Mouse (Mus musculus): ENCODE data around the gene Olfr259.

Olfr259 gene

DNA sequence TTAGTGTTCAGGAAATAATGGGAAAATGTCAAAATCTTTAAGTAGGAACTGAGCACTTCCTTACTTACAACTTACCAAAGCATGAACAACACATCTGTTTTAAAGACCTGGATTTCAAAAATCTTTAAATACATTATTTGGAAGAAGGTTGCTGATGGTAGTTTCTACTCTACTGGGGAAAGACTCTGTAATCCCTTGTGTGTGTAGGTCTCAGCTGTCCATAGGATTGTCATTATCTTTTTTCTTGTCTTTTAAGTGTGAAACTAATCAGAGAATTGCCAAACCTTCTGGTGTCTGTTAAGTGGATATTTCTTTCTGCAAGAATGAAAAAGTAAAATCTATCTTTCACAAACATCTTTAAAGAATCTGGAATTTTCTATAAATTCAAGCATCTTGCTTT, at the start of gene Olfr259:
TSS of gene Olfr259 (minus strand) at position 101 of the 400 bp plus-strand sequence.
- DNase-seq = no peak

DNA sequence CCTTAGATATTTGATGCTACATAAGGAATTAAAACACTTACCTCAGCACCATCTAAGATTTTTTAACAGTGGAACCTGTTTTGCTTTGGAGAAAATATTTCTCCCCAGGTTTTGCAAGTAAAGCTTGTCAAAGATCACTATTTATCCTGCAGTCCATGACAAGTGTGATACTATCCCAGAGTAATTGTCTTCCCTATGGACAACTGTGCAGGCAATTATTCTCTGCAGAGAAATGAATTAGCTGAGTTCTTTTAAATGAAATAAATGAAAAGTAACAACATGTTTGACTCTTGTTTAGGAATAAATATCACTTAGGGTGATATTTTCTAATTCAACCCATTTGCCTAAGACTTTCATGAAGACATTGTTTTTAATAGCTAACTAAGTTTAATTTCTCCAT, 38.2 kb upstream of the Olfr259 start, which contains the start of gene Olfr1111:
TSS of gene Olfr1111 (minus strand) at position 101 of the 400 bp plus-strand sequence.
- DNase-seq = no peak

DNA sequence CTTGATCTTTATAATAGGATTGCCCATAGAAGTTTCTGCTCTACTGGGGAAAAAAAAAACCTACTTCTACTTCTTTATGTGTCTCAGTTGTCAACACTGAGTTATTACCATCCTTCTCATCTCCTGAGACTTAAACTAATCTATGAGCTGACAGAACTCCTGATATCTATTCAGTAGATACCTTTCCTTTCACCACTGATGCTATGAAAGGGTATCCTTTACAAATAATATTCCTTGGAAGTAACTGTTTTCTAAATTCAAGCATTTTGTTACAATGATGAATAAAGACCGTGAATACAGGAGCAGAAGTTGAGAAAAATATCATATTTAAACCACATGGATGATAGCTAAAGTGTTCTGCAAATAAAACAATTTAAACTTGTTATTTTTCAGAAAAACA, 25.8 kb upstream of the Olfr259 start, which contains the start of gene Olfr1110:
TSS of gene Olfr1110 (minus strand) at position 101 of the 400 bp plus-strand sequence.
- no peak for DNase-seq

DNA sequence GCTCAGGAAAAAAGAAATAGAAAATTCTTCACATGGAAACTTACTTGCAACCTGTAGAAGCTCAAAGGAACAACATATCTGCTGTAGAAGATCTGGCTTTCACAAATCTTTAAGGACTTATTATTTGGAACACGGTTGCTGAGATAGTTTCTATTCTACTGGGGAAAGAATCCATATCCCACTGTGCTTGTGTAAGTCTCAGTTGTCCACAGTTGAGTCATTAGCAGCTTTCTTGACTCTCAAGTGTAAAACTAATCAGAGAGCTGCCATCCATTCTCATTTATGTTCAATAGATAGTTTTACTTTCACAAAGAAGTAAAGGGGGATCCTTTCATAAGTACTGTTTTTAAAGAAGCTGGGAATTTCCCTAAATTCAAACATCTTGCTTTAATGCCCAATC, 18.5 kb downstream of the Olfr259 start, which contains the start of gene Olfr1109:
TSS of gene Olfr1109 (minus strand) at position 101 of the 400 bp plus-strand sequence.
- DNase-seq = no peak

DNA sequence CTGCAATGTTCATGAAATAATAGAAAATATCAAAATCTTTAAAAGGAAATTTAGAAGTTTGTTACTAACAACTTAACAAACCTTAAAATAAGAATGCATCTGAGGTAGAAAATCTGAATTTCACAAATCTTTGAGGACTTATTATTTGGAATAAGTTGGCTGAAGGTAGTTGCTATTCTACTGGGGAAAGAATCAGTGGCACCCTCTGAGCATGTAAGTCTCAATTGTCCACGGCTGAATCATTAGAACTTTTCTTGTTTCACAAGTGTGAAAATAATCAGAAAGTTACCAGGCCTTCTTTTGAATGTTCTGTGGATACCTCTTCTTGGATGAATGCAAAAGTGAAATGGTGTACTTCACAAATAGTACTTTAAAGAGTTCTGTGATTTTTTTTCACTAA, 38.6 kb downstream of the Olfr259 start, which contains the start of gene Olfr1107:
TSS of gene Olfr1107 (minus strand) at position 101 of the 400 bp plus-strand sequence.
- no peak for DNase-seq
